Mouse (Mus musculus) limb, embryonic 15.5 days (tissue): Measurements from ENCODE around the gene Col5a2. TPM values are rescaled to one million over a fixed set of nuclear protein-coding genes. Genes with fewer than 3 reads are reported as not detected.

Experiments
- ATAC-seq: fragments of 200-750 bp; cut with Nextera tagmentation; 2 replicates; pipeline ENCODE4 v1.8.0; 2017; ENCODE audit warnings: low read depth, moderate TSS enrichment; ENCODE audit not compliant: insufficient number of reproducible peaks, low FRiP score, low TSS enrichment
- H3K27ac ChIP-seq: fragments of 300-500 bp; sonication (generic); 2 replicates; pipeline ENCODE4 v1.5.1; 2015; ENCODE audit warnings: moderate library complexity, mild to moderate bottlenecking, inconsistent platforms
- H3K27me3 ChIP-seq: fragments of 300-500 bp; sonication (generic); 2 replicates; pipeline ENCODE4 v1.6.1; 2015; ENCODE audit warnings: inconsistent platforms
- H3K36me3 ChIP-seq: fragments of 300-500 bp; sonication (generic); 2 replicates; pipeline ENCODE4 v1.6.1; 2015; ENCODE audit warnings: inconsistent platforms
- H3K4me1 ChIP-seq: fragments of 300-500 bp; sonication (generic); 2 replicates; pipeline ENCODE4 v1.6.1; 2015; ENCODE audit warnings: inconsistent platforms
- H3K4me2 ChIP-seq: fragments of 300-500 bp; sonication (generic); 2 replicates; pipeline ENCODE4 v1.6.1; 2015; ENCODE audit warnings: mild to moderate bottlenecking, inconsistent platforms
- H3K4me3 ChIP-seq: fragments of 300-500 bp; sonication (generic); 2 replicates; pipeline ENCODE4 v1.5.1; 2015; ENCODE audit warnings: mild to moderate bottlenecking, inconsistent platforms
- H3K9ac ChIP-seq: fragments of 300-500 bp; sonication (generic); 2 replicates; pipeline ENCODE4 v1.6.1; 2015; ENCODE audit warnings: inconsistent platforms
- H3K9me3 ChIP-seq: fragments of 300-500 bp; sonication (generic); 2 replicates; pipeline ENCODE4 v1.6.1; 2016; ENCODE audit warnings: inconsistent platforms
- WGBS: fragments of 180-500 bp; shearing (Covaris S2); methylation state at CpG from one replicate; pipeline ENCODE4 v1.1.7; 2015; 5-methylcytosine and 5-hydroxymethylcytosine counted together
- polyA plus RNA-seq: library from polyadenylated mRNA; unstranded; fragments of >200 nt; fragmentation: Nextera tagmentation; extraction: Ambion mirVana; gene quantifications from 2 replicates; pipeline ENCODE4 v1.2.1, GENCODE M21; 2015

Gene Col5a2
- polyA plus RNA-seq, 1 experiment from 2014 or later: 223 TPM

DNA sequence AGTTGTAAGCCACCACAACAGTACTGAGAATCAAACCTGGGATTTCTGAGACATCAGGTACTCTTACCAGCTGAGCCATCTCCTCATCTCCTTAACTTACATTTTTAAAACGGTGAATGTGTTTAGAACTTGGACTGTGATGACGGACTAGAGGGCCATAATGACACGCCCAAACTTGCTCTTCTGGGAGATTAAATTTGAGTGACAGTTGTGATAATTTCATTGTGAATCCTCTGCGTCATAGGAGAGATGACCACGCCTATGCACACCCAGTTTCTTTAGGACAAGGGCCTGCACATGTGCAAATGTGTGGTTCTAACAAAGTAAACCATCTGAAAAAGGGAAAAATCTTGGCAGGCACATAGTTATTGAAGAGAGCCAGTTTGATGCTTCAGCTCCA, 79.2 kb downstream of the Col5a2 start:
- 76% methylated on average over 5 of the region's 5 CpGs for WGBS
- H3K36me3 ChIP-seq: peaks cover 26% of the 10 kb centered on the region; the same call in 1 of the 2 replicates

DNA sequence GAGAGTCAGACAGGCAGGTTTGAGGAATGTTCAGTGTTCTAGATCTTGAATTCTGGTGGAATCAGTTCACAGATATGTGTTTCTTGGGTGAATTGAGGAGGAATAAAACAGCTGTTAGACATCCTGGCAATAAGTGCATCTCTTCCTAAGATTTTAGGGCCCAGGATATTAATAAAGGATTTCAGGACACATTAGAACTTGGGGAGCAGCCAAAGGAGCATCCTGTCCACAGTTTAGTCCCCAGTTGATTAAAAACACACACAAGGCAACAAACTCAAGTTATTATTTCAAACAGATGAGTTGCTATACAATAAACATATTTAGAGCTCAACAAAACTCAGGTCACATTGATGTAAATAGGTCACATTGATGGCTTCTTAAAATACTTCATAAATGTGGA, 82.5 kb downstream of the Col5a2 start:
- H3K27ac ChIP-seq: peak overlapping the region; percentile 69; the same call in 1 of the 2 replicates
- no peaks in the 10 kb centered on the region for H3K9me3 ChIP-seq
- ATAC-seq: no peak
- no peak overlapping the region for H3K9ac ChIP-seq
- no peaks in the 10 kb centered on the region for H3K4me1 ChIP-seq
- H3K36me3 ChIP-seq: peaks cover 30% of the 10 kb centered on the region
- H3K27me3 ChIP-seq: no peaks in the 10 kb centered on the region
- no peak overlapping the region for H3K4me3 ChIP-seq
- H3K4me2 ChIP-seq: no peak overlapping the region

More for the DNA sequence above, 79.2 kb downstream of the Col5a2 start:
- no peak for ATAC-seq
- Histone ChIP-seq H3K4me2 (no peak overlapping the region), H3K9me3 (no peaks in the 10 kb centered on the region), H3K4me1 (no peaks in the 10 kb centered on the region), H3K9ac (no peak overlapping the region), H3K4me3 (no peak overlapping the region), H3K27me3 (no peaks in the 10 kb centered on the region), H3K27ac (no peak overlapping the region)

DNA sequence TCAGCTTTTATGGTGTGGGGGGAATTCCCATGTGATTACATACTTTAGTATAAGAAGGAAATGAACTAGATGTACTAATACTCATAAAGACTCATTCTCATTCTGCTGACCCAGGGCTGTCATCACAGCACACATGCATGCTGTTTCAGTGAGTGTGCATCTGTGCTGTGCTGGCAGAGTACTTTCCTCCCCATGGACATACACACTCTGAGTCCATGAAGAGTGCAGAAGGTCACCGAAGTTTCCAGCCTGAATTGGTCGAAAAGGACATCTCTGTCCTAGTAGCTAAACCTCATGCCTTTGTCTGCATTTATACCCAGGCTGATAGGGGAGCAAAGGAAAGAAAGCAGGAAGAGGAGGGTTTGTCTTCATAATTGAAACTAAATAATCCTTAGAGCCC, 83.2 kb downstream of the Col5a2 start:
- Histone ChIP-seq H3K9me3 (no peaks in the 10 kb centered on the region), H3K27ac (peak overlapping the region; percentile 69), H3K4me1 (no peaks in the 10 kb centered on the region), H3K4me2 (no peak overlapping the region), H3K36me3 (peaks cover 34% of the 10 kb centered on the region), H3K9ac (no peak overlapping the region), H3K27me3 (no peaks in the 10 kb centered on the region), H3K4me3 (no peak overlapping the region)
- ATAC-seq: no peak
- WGBS: 80% methylated on average over 2 of the region's 2 CpGs

DNA sequence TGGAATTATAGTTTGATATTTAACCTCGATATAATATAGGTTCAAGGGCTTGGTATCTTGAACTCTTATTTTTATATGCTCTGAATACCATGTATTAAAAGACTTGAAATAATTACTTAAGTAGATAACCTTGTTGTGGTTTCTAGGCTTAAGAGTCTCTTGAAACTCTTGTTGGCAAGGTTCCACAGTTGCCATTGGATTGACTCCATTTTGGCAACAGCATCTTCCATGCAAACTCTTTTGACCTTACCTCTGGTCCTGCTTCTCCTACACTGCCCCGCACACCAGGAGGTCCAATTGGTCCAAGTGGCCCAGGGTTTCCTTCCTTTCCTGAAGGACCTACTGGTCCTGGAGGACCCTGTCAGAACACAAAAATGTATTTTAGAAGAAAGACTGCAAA, 121.2 kb downstream of the Col5a2 start:
- Histone ChIP-seq H3K27me3 (no peaks in the 10 kb centered on the region), H3K9ac (no peak overlapping the region), H3K4me3 (no peak overlapping the region), H3K4me2 (no peak overlapping the region), H3K9me3 (no peaks in the 10 kb centered on the region), H3K27ac (no peak overlapping the region), H3K4me1 (no peaks in the 10 kb centered on the region), H3K36me3 (peaks cover 21% of the 10 kb centered on the region; the same call in 1 of the 2 replicates)
- no peak for ATAC-seq
- WGBS: 88% methylated on average over 2 of the region's 2 CpGs

DNA sequence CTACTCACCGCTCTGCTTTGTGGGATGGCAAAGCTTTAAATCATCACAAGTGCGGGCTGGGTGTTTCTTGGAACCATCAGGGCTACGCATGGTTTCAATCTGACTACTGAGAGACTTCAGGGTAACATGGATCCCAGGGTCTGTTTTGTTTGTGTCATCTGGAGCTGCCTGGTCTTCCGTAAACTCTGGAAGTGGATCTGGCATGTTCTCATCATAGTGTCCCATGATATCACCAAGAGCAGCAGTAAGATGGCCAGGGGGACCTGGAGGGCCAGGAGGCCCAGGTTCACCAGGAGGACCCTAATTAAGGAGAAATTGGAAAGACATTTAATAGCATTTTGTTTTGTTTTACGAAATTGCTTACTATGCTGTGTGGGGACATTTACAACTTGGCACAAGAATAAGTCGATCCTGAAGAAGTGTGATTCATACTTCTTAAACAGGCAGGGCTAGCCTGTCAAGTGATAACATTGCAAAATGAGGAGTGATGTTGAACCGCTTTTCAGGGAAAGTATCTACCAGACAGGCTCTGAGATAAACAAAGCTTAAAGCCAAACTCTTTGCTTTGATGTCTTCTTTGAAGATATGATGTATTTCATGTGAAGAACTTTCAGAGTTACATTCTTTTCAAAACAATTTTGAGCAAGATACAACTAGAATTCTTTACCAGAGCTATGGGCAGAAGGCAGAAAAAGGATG, 122.9 kb downstream of the Col5a2 start:
- peaks cover 30% of the 10 kb centered on the region for H3K36me3 ChIP-seq
- ATAC-seq: no peak
- no peaks in the 10 kb centered on the region for H3K9me3 ChIP-seq
- H3K4me3 ChIP-seq: no peak overlapping the region
- 0 out of 2 replicates have a peak overlapping the region, but pooled peaks have one; percentile 1 for H3K27ac ChIP-seq
- H3K9ac ChIP-seq: no peak overlapping the region
- 52% methylated on average over 7 of the region's 7 CpGs for WGBS
- H3K27me3 ChIP-seq: no peaks in the 10 kb centered on the region
- H3K4me1 ChIP-seq: no peaks in the 10 kb centered on the region
- no peak overlapping the region for H3K4me2 ChIP-seq

DNA sequence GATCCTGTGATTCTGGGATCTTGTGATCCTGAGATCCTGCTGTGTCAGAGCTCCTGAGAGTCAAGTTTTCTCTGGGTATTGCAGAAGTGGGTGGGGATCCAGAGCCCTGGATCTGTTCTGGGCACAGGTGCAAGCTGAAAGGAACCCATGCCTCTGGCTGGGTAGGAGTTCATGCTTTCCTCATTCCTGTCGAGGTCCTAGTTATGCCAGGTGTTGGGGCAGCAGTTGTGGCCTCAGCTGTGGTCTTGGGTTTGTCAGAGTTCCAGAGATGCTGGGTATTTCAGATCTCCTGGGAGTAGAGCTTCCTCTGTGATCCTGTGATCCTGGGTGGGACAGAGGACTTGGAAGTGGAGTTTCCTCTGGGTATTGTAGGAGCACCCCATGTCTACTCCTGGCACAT, 137.7 kb downstream of the Col5a2 start:
- Histone ChIP-seq H3K27me3 (no peaks in the 10 kb centered on the region), H3K27ac (no peak overlapping the region), H3K4me2 (no peak overlapping the region), H3K36me3 (peaks cover 36% of the 10 kb centered on the region), H3K4me1 (no peaks in the 10 kb centered on the region), H3K4me3 (no peak overlapping the region), H3K9me3 (no peaks in the 10 kb centered on the region), H3K9ac (no peak overlapping the region)
- ATAC-seq: no peak
- WGBS: 58% methylated on average over 1 of the region's 1 CpGs

DNA sequence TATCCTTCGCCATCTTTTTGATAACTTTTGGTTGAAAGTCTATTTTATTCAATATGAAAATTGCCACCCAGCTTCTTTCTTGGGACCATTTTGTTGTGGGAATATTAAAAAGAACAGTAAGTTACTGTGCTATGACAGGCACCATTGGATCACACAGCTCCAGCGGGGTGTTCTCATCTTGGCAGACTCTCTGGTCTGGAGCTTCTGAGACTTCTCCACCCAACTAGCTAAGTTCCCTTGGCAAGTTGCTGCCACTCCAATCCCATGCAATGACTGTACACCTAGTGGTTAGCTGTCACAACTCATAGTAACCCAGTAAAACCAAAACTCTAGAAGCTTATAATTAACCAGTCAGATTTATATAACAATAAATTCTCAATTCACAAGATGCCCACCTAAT, 139.8 kb downstream of the Col5a2 start:
- Histone ChIP-seq H3K4me1 (no peaks in the 10 kb centered on the region), H3K36me3 (peaks cover 22% of the 10 kb centered on the region), H3K9ac (no peak overlapping the region), H3K4me3 (no peak overlapping the region), H3K9me3 (no peaks in the 10 kb centered on the region), H3K27ac (no peak overlapping the region), H3K4me2 (no peak overlapping the region), H3K27me3 (no peaks in the 10 kb centered on the region)
- 93% methylated on average over 2 of the region's 2 CpGs for WGBS
- ATAC-seq: no peak

DNA sequence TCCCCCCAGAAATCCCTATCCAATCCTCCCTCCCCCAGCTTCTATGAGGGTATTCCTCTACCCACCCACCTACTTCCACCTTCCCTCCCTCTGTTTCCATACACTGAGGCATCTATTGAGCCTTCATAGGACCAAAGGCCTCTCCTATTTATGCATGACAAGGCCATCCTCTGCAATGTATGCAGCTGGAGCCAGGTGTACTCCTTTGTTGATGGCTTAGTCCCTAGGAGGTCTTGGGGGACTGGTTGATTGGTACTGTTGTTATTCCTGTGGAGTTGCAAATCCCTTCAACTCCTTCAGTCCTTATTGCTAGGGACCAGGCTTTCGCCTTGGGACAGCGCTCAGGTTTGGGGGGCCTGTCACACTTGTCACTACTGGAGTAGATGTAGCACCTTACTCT, 143.4 kb downstream of the Col5a2 start:
- 89% methylated on average over 2 of the region's 2 CpGs for WGBS
- Histone ChIP-seq H3K27me3 (no peaks in the 10 kb centered on the region), H3K4me1 (0 out of 2 replicates have a peak, but pooled peaks cover 2% of the 10 kb centered on the region), H3K27ac (no peak overlapping the region), H3K4me3 (no peak overlapping the region), H3K9me3 (no peaks in the 10 kb centered on the region), H3K36me3 (0 out of 2 replicates have a peak, but pooled peaks cover 3% of the 10 kb centered on the region), H3K9ac (no peak overlapping the region), H3K4me2 (no peak overlapping the region)
- ATAC-seq: no peak

DNA sequence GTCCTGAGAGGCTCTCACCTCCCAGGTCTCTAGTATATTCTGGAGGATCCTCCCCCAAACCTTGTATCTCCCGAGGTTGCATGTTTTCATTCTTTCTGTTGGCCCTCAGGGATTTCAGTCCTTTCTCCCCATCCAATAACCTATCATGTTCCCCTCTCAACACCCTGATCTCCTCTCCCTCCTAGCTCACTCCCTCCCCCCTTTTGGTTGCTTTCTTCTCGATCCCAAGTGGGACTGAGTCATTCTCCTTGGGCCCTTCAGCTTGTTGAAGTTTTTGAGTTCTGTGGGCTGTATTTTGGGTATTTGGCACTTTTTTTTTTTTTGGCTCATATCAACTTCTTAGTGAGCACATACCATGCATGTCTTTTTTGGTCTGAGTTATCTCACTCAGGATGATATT, 143.9 kb downstream of the Col5a2 start:
- ATAC-seq: no peak
- Histone ChIP-seq H3K36me3 (0 out of 2 replicates have a peak, but pooled peaks cover 3% of the 10 kb centered on the region), H3K27ac (no peak overlapping the region), H3K9me3 (no peaks in the 10 kb centered on the region), H3K4me3 (no peak overlapping the region), H3K4me1 (0 out of 2 replicates have a peak, but pooled peaks cover 2% of the 10 kb centered on the region), H3K9ac (no peak overlapping the region), H3K4me2 (no peak overlapping the region), H3K27me3 (no peaks in the 10 kb centered on the region)
- 64% methylated on average over 2 of the region's 2 CpGs for WGBS

DNA sequence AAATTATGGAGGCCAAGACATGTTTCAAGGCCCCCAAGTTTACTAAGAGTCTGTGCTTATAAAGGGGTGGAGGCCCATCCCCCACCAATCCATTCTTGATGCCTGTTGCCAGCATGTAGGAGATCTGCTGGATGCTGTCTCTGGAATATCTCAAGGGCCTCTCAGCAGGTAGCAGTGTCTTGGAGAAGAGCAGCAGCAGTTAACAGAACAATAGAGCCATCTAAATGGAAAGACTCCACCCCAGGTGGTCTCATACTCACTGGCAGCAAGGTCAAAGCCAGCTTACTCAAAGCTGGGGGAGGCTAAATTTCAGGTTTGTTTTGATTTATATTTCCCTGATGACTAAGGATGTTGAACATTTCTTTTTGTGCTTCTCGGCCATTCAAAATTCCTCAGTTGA, 145.1 kb downstream of the Col5a2 start:
- H3K36me3 ChIP-seq: 0 out of 2 replicates have a peak, but pooled peaks cover 3% of the 10 kb centered on the region
- H3K27me3 ChIP-seq: no peaks in the 10 kb centered on the region
- H3K4me2 ChIP-seq: no peak overlapping the region
- ATAC-seq: no peak
- H3K27ac ChIP-seq: no peak overlapping the region
- H3K9ac ChIP-seq: no peak overlapping the region
- WGBS: 72% methylated on average over 1 of the region's 1 CpGs
- H3K4me3 ChIP-seq: no peak overlapping the region
- H3K4me1 ChIP-seq: 0 out of 2 replicates have a peak, but pooled peaks cover 2% of the 10 kb centered on the region
- H3K9me3 ChIP-seq: no peaks in the 10 kb centered on the region

DNA sequence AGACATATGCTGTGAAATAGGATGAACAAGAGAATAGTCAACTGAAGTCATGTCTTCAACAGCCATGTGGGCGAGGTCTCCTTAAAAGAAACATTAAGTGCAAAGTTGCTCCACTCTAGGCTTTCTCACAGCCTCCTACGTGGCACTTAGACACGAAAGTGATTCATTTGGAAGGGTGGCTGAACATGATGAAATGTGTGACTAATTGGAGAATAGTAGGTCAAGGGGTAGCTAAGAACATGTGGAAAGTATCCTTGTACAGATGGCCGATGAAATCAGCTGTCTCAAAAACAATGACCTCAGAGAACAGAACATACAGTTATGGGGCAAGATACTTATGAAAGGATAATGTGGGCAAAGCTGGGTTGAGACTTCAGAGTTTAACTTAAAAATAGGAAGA, 147.1 kb downstream of the Col5a2 start:
- 59% methylated on average over 4 of the region's 4 CpGs for WGBS
- no peak for ATAC-seq
- Histone ChIP-seq H3K9ac (no peak overlapping the region), H3K4me2 (no peak overlapping the region), H3K36me3 (0 out of 2 replicates have a peak, but pooled peaks cover 6% of the 10 kb centered on the region), H3K27ac (no peak overlapping the region), H3K4me1 (0 out of 2 replicates have a peak, but pooled peaks cover 2% of the 10 kb centered on the region), H3K9me3 (no peaks in the 10 kb centered on the region), H3K4me3 (no peak overlapping the region), H3K27me3 (no peaks in the 10 kb centered on the region)

DNA sequence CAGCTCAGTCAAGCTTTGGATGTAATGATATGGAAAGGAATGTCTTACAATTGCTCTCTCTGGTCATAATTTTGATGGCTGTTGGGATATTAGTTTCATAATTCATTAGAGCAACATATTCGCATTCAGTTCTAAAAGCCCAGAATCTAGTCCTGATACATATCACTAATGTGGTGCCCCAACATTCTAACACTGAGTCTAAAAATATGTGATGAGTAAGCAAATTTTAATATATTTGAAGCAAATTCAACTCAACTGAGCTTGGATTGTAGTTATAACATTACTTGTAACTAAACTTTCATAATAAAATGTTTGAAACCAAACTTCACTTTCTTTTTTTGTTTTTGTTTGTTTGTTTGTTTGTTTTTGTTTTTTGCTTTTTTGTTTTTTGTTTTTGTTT, 173.9 kb downstream of the Col5a2 start:
- no peaks in the 10 kb centered on the region for H3K9me3 ChIP-seq
- H3K4me3 ChIP-seq: no peak overlapping the region
- 0 out of 2 replicates have a peak overlapping the region, but pooled peaks have one; percentile 18 for H3K27ac ChIP-seq
- H3K9ac ChIP-seq: no peak overlapping the region
- no peaks in the 10 kb centered on the region for H3K4me1 ChIP-seq
- no peaks in the 10 kb centered on the region for H3K27me3 ChIP-seq
- H3K4me2 ChIP-seq: no peak overlapping the region
- ATAC-seq: no peak
- H3K36me3 ChIP-seq: peaks cover 45% of the 10 kb centered on the region
- WGBS: 83% methylated on average over 1 of the region's 1 CpGs
